Mouse (Mus musculus) layer of hippocampus, postnatal 36 days (tissue): ENCODE data around the gene Pacs1. TPM values are rescaled to one million over a fixed set of nuclear protein-coding genes. Genes with fewer than 3 reads are reported as not detected.
A peak's percentile ranks its signal among the peaks of the same experiment; 100 is the strongest.
"Not testable (repeated sequence)": the region's sequence is repeated elsewhere in the genome, so short reads cannot be mapped to it uniquely, and the experiment has no call there.

ENCODE experiments used
- DNase-seq, 2 experiments: peaks; one replicate each; pipeline ENCODE4 v3.0.0; 2022
- total RNA-seq, 2 experiments: library from RNA; stranded (reverse); gene quantifications; 2 replicates each; pipeline ENCODE4 v1.2.3; 2021

The Pacs1 gene
- total RNA-seq, 2 experiments from 2014 or later = 52.5 to 55.0 TPM

DNA sequence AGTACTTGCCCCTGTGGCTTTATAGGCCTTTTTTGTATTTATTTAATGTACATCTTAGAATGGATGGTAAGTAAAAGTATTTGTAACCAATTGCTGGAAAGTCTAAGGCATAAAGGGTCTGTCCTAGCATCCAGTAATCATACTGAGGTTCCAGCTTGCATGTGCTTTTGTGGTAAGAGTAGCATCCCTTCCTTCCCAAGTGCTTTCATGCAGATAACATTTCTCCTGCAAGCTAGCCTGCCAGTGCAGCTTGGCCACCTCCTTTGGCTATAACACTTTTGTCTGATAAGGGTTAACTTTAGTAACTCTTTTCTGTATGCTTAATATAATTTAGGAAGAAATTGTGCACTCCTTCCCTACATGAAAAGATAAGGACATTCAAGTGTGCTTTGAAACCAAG is 4.9 kb downstream of the Pacs1 start:
- DNase-seq = no peak

DNA sequence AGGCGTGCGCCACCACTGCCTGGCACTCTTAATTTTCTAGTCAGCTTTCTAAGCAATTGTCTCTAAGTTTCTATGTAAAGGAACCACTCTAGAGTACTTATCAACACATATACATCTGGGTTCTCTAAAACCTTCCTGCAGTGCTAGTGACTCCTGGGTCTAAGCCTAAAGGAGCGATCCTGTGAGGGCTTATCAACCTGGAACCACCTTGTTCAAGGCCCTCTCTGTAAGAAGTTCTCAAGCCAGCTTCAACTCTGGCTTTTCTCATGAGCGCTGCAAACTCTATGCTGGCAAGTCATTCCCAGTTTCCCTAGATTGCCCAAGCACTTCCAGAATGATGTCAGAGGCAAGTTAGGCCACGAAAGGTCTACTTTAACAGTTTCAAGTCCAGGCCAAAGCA is 5.9 kb downstream of the Pacs1 start:
- DNase-seq = no peak

DNA sequence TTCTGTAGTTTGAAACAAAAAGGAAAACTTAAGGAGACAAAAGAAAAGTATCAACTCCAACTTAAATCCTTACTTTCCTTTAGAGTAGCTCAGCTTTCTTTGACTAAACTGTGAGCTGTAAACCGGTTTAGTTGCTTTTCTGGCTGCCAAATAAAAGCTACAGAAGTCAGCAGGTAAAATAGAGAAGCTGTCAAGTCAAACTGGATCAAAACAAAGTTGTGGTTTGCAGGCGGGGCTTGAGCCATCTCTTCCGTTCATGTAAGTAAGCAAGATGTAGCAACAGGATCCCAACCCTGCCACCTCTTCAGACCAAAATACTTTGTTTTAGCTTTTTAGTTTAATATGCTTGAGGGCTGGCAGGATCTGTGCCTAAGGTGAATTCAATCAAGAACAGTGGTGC is 15.8 kb downstream of the Pacs1 start:
- DNase-seq = no peak

DNA sequence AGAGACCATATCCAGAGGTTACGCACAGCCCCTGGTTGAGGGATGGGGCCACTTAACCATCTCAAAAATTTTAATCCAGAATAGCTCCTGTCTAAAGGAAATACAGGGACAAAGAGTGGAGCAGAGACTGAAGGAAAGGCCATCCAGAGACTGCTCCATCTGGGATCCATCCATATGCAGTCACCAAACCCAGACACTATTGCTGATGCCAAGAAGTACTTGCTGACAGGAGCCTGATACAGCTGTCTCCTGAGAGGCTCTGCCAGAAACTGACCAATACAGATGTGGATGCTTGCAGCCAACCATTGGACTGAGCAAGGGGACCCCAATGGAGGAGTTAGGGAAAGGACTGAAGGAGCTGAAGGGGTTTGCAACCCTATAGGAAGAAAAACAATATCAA is 35.9 kb downstream of the Pacs1 start:
- not testable (repeated sequence) for DNase-seq

DNA sequence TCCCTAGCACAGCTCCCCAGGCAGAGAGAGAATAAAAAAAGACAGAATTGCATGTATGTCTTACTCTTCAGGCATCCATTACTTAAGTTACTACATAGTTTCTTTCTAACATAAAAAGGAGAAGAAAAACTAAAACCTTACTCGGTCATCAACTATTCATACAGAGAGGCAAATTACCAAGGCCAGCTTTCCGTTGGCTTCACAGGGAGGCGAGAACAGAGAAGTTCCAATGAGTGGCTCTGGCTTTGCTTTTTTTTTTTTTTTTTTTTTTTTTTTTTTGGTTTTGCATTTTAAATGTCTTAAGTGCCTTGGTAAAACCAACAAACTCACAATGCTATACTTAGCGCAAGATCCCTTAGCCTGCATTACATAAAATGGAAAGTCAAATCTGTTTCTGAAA is 40.2 kb downstream of the Pacs1 start:
- no peak for DNase-seq

DNA sequence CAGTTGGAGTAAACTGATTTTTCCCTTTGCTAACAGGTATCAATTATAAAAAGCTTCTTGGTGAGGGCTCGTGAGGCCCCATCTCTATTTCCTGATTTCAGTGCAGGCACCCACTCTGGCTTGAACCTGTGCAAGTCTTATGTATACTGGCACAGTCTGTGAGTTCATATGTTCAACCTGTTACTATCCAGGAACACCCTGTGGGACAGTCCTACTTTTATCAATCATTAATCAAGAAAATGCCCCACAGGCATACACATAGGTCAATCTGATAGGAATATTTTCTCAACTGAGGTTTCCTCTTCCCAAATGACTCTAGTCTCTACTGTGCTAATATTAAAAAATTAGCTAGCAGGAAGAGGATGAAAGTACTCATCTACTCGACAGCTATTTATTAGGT is 42.8 kb downstream of the Pacs1 start:
- no peak for DNase-seq

DNA sequence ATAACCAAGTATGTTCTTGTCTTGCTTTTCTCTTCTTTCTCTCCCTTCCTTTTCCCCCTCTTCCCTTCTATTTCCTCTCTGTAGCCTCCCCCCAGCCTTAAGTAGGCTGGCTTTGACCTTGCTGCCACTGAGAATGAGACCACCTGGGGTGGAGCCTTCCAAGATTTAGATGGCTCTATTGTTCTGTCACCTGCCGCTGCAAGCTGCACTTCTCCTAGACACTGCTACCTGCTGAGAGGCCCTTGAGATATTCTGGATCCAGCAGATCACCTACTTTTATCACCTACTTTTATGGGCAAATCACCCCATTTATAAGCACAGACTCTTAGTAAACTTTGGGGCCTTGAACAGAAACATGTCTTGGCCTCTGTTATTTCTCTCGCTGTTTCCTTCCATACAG is 48.3 kb downstream of the Pacs1 start:
- no peak for DNase-seq

DNA sequence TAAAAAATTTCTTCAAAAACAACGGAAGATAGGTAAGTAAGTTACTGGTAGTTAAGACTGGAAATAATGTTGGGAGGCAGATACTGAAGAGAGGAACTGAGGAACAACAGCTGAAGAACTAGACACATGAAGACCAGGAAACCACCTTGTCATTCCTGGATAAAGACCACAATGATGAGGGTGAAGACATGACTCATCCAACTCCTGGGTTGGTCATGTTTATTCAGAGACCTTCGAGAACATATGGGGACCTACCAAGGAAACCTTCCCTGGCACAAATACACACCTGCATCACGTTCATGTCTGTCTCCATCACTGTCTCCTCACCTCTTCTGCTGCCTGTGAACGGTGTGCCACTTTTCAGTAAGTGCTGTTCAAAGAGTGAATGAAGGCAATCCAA is 48.8 kb downstream of the Pacs1 start:
- no peak for DNase-seq

DNA sequence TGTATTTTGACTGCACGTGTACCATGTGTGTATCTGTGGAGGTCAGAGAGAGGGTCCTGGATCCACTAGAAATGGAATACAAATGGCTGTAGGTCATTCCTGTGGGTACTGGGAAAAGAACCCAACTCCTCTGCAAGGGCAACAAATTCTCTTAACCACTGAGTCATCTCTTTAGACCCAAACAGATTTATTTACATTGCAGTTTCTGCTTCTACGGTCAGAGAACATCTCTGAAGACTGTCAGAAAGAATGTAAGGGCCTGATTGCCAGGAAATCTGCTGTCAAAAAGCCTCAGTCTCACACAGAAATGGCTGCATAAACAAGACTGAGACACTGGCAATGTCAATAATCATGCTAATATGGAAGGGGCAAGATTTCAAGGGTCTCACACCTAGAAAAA is 51.0 kb downstream of the Pacs1 start:
- DNase-seq = no peak

DNA sequence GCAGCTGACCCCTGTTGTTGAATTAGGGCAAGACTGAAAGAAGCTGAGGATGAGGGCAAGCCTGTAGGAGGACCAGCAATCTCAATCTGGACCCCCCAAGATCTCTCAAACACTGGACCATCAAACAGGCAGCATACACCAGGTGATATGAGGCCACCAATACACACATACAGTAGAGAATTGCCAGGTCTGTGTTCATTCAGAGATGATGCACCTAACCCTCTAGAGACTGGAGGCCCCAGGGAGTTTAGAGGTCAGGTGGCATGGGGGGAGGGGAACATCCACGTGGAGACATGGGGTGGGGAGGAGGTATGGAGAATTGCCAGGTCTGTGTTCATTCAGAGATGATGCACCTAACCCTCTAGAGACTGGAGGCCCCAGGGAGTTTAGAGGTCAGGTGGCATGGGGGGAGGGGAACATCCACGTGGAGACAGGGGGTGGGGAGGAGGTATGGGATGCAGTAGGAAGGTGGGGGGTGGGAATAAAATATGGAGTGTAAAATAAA is 51.6 kb downstream of the Pacs1 start:
- DNase-seq = not testable (repeated sequence)

DNA sequence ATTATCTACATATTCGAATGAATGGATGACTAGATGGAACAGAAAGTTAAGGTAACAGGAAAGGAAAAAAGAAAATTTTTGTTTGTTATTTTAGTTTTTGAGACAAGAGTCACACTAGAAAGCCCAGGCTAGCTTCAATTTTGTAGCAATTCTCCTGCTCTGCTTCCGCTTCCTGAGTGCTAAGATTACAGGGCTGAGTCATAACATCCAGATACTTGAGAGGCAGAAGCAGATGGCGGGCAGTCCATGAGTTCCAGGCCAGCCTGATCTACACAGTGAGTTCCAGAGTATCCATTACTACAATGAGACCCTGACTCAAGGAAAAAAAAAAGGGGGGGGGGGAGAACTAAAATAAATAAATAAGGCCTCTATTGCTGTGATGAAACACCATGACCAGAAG is 52.5 kb downstream of the Pacs1 start:
- no peak for DNase-seq

DNA sequence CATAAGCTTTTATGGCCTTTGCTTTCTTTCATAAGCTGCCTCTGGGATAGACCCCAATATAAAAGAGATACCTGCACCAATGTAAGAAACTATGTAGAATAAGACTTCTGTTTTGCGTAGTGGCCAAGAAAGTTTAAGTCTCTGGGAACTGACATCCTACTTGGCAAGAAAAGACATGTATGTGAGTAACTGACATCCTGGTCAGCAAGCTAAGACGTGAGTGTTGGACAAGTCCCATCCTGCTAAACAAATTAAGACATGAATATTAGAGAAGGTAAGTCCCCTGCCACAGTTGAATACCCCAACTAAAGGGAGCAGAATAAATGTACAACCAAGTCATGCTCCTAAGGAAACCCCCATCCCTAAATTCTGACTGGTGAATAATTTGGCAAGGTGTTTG is 71.2 kb downstream of the Pacs1 start:
- DNase-seq = no peak

DNA sequence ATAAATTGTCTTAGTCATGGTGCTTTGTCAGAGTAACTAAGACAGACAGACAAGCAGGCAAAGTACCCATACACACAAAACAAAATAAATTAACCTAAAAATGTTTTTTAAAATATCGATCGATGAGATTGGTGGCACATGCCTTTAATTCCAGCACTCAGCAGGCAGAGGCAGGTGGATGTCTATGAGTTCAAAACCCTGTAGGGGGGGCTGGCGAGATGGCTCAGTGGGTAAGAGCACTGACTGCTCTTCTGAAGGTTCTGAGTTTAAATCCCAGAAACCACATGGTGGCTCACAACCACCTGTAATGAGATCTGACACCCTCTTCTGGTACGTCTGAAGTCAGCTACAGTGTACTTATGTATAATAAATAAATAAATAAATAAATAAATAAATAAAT is 72.3 kb downstream of the Pacs1 start:
- DNase-seq = not testable (repeated sequence)

DNA sequence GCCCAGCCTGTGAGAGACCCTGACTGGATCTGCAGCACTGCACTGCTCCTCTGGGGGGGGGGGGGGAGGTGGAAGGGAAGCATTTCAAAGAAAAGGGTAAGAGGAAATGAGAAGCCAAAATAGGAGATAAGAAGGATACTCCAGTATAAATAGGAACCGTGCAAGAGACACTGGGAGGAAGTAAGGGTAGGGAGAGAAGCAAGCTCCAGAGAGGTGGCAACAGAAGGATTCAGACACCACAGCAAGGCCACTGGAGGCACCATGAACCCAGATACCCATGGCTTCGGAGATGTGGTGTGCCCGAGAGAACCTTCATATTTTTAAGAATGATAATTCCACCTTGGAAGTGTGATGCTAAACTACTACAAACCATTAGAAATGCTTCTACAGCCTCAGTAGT is 74.4 kb downstream of the Pacs1 start:
- DNase-seq = no peak

DNA sequence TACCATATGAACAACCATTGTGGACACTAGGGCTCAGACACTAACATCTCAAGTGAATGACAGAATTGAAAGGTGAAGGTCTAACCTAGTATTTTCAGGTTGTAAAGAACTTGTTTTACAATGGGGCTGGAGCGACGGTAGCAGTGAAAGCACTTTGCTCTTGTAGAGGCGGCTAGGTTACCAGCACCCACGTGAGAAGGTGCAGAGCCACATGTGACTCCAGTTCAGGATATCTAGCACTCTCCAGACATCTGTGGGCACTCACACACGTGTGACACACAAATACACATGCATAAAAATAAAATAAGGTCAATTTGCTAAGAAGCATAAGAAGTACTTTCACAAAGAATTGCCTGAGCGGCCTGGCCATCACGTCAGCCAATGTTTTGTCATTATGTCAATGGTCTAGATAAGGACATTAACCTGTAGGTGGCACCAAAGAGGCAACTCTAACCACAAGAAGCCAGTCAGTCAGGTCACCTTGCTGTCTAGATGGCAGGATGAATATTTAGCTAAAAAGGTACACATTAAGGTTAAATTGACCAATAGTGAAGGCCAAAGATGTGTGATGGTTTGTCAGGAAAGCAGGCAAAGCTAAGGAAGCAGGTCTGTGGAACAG is 77.4 kb downstream of the Pacs1 start:
- peak in 1 of 2 experiments; percentile 16 for DNase-seq

DNA sequence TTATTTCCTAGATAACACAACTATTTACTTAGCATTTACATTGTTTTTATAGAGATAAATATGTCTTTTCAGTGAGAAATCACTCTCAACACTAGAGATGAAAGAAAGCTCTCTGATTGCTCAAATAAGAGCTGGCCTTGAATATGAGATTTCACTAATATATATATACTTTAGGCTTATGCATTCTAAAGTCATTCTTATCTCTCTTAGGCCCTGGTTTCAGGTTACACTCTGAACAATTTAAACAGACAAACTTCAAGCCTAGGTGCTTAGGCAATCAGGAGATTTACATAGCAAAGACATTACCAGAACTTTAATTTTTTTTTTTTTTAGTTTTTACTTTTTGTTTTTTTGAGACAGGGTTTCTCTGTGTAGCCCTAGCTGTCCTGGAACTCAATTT is 80.5 kb downstream of the Pacs1 start:
- DNase-seq = no peak

DNA sequence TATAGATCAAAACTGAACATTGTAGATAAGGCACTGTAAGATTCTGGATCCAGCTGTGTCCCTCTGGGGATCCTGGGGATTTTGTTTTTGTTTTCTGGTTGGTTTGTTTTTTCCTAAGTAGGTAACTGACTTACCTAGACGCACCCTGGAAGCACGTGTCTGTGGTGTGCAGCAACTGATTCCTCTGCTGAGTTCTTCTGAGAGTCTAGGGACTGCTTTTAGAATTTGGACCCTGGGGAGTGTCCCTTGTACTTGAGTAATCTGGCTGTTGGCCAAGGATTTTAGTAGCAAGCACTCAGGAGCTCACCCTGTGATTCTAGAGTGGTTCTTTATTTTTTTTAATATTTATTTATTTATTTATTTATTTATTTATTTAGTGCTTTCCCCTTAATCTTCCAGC is 85.5 kb downstream of the Pacs1 start:
- DNase-seq = no peak

DNA sequence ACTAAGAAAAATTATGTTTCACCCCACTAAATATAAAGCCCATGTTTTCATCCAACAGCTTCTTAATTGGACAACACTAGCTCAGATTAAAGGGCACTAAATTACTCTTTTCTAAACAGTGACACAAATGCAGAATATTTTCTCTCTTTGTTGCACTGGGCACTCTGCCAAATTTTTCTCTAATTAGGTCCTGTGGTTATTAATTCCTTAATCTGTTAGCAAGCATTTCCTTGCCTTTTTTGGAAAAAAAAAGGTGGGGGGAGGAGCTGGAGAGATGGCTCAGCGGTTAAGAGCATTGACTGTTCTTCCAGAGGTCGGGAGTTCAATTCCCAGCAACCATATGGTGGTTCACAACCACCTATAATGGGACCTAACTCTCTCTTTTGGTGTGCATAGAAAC is 91.0 kb downstream of the Pacs1 start:
- DNase-seq = no peak

DNA sequence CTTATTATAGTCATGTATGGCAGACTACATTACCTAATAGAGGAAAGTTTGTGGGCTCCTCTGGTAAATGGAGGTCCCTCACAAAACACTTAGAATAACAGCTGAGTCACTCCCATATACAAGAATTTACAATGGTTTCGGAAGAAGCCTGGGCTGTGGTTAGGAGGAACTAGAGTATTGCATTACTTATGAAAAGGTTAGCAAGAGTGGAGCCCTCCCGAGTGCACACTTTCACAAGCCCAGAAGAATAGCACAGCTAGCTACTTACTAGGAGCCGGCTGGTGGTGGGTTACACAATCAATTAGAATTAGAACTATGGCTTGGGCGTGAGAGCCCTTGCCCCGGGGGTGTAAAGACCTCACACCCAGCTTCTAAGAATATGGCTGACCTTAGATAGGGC is 94.3 kb downstream of the Pacs1 start:
- no peak for DNase-seq

DNA sequence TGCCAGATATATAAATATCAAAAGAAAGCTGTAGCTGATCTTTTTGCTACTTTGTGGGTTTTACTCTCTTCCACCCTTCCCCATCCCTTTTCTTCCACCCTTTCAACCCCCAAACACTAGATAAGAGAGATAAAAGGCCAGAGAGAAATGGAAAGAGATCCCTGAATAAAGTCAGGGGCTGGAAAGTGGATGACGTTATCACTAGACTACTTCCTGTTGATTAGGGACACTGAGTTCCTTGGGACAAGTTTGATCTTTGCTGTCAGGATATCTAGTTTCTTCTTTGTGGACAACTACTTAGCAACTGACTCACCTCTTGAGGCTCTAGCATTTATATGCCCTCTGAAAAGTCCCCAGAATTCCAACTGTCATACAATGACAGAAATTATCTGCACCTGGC is 102.5 kb downstream of the Pacs1 start:
- DNase-seq = no peak

DNA sequence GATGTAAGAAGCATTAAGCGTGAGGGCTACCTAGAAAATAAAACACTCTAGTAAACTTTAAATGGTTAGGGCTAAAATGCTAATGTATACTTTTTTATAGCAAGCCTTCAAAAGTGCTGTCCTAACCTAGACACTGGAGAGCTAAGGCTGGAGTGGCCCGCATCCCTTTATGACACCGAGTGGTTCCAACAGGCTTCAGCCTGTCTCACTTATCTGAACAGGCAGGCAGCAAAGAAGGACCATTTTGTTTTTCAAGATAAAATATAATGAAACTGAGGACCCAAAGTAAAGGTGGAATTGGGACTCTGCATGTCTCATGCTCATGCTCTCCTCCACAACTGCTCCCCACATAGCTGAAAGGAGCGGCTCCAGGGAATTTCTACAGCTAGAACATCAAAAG is 105.4 kb downstream of the Pacs1 start:
- no peak for DNase-seq

DNA sequence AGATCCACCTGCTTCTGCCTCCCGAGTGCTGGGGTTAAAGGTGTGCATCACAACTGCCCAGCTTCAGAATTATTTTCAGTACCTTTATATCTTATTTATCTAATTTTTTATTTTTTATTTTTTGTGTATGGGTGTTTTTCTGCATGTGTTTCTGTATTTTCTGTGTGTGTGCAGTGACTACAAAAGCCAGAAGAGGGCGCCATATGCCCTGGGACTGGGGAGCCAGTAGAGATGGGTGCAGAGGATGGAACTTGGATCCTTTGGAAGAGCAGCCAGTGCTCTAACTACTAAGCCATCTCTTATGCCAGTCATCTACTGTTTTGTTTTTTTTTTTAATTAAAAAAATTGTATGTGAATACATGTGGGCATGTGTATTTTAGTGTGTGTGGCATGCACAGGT is 108.5 kb downstream of the Pacs1 start:
- DNase-seq = no peak

DNA sequence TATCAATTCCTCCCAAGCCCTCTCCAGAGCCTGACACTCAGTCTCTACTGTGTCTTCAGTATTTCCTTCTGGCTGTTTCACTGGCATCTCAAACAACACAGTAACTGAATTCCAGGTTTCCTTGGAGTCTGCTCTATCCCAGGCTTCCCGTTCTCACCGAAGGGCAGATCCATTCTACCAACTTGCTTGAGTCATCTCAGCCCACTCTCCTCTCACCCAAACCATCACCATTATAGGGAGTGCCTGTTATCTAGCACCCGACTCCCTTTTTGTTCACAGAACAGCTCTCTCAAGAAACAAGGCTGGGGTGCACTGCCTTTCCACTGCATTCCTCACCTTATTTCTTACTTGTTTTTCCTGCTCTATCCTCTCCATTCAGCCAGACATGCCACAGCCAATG is 111.0 kb downstream of the Pacs1 start:
- DNase-seq = no peak

DNA sequence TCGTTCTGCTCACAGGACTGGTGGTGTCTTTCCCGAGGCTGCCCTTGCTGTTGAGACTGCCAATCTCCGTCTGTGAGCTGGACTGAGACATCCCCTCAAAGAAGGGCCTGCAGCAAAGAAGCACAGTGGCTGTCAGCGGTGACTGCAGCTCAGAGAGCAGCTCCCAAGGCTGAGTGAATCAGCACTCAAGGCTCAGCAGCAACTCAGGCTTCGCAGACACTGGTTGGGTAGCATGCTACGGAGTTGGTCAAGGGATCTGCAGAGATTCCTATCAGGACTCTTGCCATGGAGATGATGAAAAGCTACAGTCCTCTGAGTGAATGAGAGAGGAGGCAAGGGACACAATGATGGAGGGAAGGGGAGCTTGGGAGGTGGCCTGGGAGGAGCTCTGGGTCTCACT is 120.7 kb downstream of the Pacs1 start:
- DNase-seq = no peak

DNA sequence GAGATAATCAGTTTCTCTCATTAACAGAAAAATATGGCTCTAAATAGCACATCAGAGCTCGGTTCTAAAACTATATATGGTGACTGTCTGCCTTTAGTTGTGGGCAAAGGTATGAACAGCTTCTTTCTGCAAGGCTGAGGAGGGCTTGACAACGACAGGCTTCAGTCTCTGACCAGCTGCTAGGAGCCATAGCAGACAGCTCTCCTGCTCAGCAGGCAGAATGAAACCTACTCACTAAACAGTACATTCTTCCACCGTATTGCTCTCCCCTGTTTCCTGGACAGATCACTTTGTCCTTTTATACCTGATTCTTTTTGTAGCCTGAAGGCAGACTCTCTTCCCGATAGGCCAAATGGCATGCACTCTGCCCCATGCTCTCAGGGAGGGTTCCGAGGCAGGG is 121.2 kb downstream of the Pacs1 start:
- DNase-seq = no peak
